Mouse (Mus musculus) spleen, adult 2 months (tissue): ENCODE data around the gene Ubash3a. TPM values are rescaled to one million over a fixed set of nuclear protein-coding genes. Genes with fewer than 3 reads are reported as not detected.
A peak's percentile ranks its signal among the peaks of the same experiment; 100 is the strongest.

Source experiments
- DNase-seq, 2 experiments: peaks; one replicate each; pipeline versions ENCODE4 v3.0.0 to v3.0.0-alpha.2; 2012 to 2021; ENCODE audit warnings: low spot score in 2 of 2, low read depth in 1 of 2
- H3K27ac ChIP-seq: fragments of 200-500 bp; 2 replicates; pipeline ENCODE4 v1.5.1; 2012; ENCODE audit warnings: low read length, inconsistent platforms; ENCODE audit not compliant: insufficient read depth
- H3K27me3 ChIP-seq: fragments of 200-500 bp; 2 replicates; pipeline ENCODE4 v1.6.1; 2012; ENCODE audit warnings: mild to moderate bottlenecking, moderate library complexity, low read length, inconsistent platforms; ENCODE audit not compliant: control insufficient read depth, insufficient read depth
- H3K36me3 ChIP-seq: fragments of 200-500 bp; 2 replicates; pipeline ENCODE4 v1.6.1; 2012; ENCODE audit warnings: mild to moderate bottlenecking, low read length, inconsistent platforms; ENCODE audit not compliant: control insufficient read depth, insufficient read depth
- H3K4me1 ChIP-seq: fragments of 200-500 bp; 2 replicates; pipeline ENCODE4 v1.6.1; 2011; ENCODE audit warnings: inconsistent platforms; ENCODE audit not compliant: control insufficient read depth, insufficient read depth, insufficient read length
- H3K4me3 ChIP-seq: fragments of 200-500 bp; 2 replicates; pipeline ENCODE4 v1.5.1; 2011; ENCODE audit warnings: mild to moderate bottlenecking, inconsistent platforms; ENCODE audit not compliant: insufficient read depth, insufficient read length; ENCODE audit errors: extremely low read depth
- CTCF ChIP-seq: fragments of 200-500 bp; IDR thresholded peaks from 2 replicates; pipeline ENCODE4 v1.5.1; 2011; ENCODE audit warnings: mild to moderate bottlenecking, inconsistent platforms; ENCODE audit not compliant: insufficient read depth, insufficient read length, insufficient replicate concordance; ENCODE audit errors: extremely low read depth
- POLR2A ChIP-seq: fragments of 200-500 bp; IDR thresholded peaks from 2 replicates; pipeline ENCODE4 v1.6.1; 2011; ENCODE audit warnings: low read depth, low read length, inconsistent platforms
- WGBS: fragments of 180-500 bp; shearing (Covaris S2); methylation state at CpG from one replicate; pipeline ENCODE4 v1.1.7; 2018; 5-methylcytosine and 5-hydroxymethylcytosine counted together
- polyA plus RNA-seq: library from polyadenylated mRNA; depleted of rRNA; stranded (reverse); fragments of >200 nt; gene quantifications from 2 replicates; pipeline ENCODE4 v1.2.3, GENCODE M21; 2012

Gene Ubash3a
- polyA plus RNA-seq, 1 experiment = 12.5 TPM

DNA sequence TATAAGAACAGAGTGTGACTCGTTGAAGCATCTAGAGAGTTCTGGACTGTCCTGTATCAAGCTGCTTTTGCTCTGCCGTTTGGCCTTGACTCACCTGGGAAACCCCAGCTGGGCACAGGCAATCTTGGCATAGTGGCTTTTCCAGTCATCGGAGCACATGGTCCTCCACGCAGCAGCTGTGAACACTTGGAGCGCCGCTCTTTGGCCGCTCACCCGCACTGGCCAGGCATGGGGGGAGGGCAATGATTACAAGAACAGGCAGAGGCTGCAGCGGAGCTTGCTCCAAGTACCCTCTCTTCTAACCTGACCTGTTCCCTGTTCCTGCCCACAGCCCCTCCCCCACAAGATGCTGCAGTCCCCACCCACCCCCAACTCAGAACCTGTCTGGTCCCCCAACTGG lies 14.3 kb upstream of the Ubash3a start:
- Histone ChIP-seq H3K36me3 (no peaks in the 10 kb centered on the region), H3K27ac (no peak overlapping the region), H3K4me1 (peaks cover 13% of the 10 kb centered on the region; the same call in 1 of the 2 replicates), H3K27me3 (no peaks in the 10 kb centered on the region), H3K4me3 (no peak overlapping the region)
- TF ChIP-seq CTCF (no peak), POLR2A (no peak)
- no peak for DNase-seq
- 89% methylated on average over 9 of the region's 9 CpGs for WGBS

DNA sequence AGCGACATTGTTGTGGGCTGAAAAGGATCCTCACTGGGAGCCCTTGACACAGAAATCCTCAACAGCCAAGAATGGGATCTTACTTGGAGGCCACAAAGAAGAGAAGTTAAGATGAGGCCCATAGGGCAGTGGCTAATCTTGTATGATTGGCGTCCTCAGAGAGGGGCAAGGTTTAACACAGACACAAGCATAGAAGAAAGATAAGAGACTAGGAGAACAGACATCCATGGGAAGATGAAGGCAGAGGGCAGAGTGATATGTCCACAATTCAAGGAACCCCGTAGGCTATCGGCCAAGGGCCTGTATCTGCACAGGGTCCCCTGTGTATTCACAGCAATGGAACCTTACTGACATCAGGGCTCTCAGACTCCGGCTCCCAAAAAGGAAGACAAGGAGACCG lies 12.5 kb upstream of the Ubash3a start:
- DNase-seq = no peak
- H3K36me3 ChIP-seq = no peaks in the 10 kb centered on the region
- TF ChIP-seq CTCF (no peak), POLR2A (no peak)
- H3K4me1 ChIP-seq = peaks cover 13% of the 10 kb centered on the region; the same call in 1 of the 2 replicates
- 44% methylated on average over 6 of the region's 6 CpGs for WGBS
- H3K27ac ChIP-seq = no peak overlapping the region
- no peaks in the 10 kb centered on the region for H3K27me3 ChIP-seq
- H3K4me3 ChIP-seq = no peak overlapping the region

- Histone ChIP-seq H3K4me3 (no peak overlapping the region), H3K36me3 (no peaks in the 10 kb centered on the region), H3K4me1 (peaks cover 10% of the 10 kb centered on the region; the same call in 1 of the 2 replicates), H3K27me3 (no peaks in the 10 kb centered on the region), H3K27ac (no peak overlapping the region)
- 76% methylated on average over 7 of the region's 7 CpGs for WGBS
- TF ChIP-seq POLR2A (no peak), CTCF (no peak)
- DNase-seq = no peak
Measured at GRCm38 (mm10) chr17:31196283-31196682, 11.4 kb upstream of the Ubash3a start.

DNA sequence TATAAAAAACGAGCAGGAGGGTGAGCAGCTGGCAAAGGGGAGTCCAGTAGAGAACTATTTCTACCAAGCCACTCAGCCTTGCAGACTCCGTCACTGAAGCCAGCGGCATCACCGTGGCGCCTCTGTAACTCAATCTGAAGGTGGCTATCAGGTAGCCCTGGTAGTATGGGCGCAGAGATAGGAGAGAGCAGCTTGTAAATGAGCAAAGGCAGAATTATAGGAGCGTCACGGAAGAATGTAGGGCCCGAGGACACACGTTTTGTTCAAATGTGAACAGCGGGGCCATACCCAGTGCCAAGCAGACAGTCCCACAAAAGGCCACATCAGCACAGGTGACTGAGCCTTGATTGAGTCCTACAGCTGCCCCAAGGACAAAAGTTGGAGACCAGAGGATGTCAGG lies 8.8 kb upstream of the Ubash3a start, which contains the start of gene Tmprss3:
Gene Tmprss3 (minus strand): TSS at position 101 of the 400 bp plus-strand sequence.
- no peak within 1 kb of the TSS for H3K4me3 ChIP-seq
- peaks cover 3% of the 10 kb centered on the region; the same call in 1 of the 2 replicates for H3K4me1 ChIP-seq
- no peak within 1 kb of the TSS for H3K27ac ChIP-seq
- H3K36me3 ChIP-seq = no peaks in the 10 kb centered on the region
- no peaks in the 10 kb centered on the region for H3K27me3 ChIP-seq
- WGBS = 96% methylated on average over 11 of the region's 11 CpGs
- TF ChIP-seq CTCF (no peak), POLR2A (no peak)
- DNase-seq = no peak

DNA sequence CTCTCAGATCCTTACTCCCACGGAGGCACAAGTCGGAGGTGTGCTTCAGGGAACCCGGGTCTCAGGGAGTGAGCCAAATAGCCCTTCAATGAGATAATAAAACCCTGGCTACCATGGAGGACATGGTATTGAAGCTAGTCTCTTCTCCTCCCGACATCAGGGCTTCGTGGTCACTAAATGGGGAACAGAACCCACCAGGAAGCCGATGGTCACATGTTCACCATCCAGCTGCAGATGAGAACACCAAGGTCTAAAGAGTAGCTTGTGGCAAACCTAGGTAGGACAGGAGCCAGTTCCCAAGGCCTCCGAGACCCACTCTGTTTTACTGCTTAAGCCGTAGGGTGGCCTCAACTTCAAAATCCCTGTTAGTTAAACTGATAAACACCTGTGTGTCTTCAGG lies 981 bp downstream of the Ubash3a start:
- no peaks in the 10 kb centered on the region for H3K27me3 ChIP-seq
- H3K4me3 ChIP-seq = peak overlapping the region; percentile 65
- no peak for DNase-seq
- peaks cover 6% of the 10 kb centered on the region; the same call in 1 of the 2 replicates for H3K4me1 ChIP-seq
- TF ChIP-seq POLR2A (no peak), CTCF (no peak)
- H3K36me3 ChIP-seq = no peaks in the 10 kb centered on the region
- 33% methylated on average over 8 of the region's 8 CpGs for WGBS
- H3K27ac ChIP-seq = peak overlapping the region; percentile 93

GRCm38 (mm10) chr17:31209376-31209930 lies 1.8 kb downstream of the Ubash3a start:
- H3K4me3 ChIP-seq = peak overlapping the region; percentile 65
- peaks cover 6% of the 10 kb centered on the region; the same call in 1 of the 2 replicates for H3K4me1 ChIP-seq

GRCm38 (mm10) chr17:31210299-31210698 lies 2.6 kb downstream of the Ubash3a start:
- H3K27ac ChIP-seq = no peak overlapping the region
- TF ChIP-seq POLR2A = no peak
- no peak for TF ChIP-seq CTCF
- 72% methylated on average over 7 of the region's 7 CpGs for WGBS
- no peak overlapping the region for H3K4me3 ChIP-seq
- peaks cover 6% of the 10 kb centered on the region; the same call in 1 of the 2 replicates for H3K4me1 ChIP-seq
- DNase-seq = no peak
- no peaks in the 10 kb centered on the region for H3K27me3 ChIP-seq
- H3K36me3 ChIP-seq = no peaks in the 10 kb centered on the region; the same call in 1 of the 2 replicates

More at GRCm38 (mm10) chr17:31209376-31209930, 1.8 kb downstream of the Ubash3a start:
- peak overlapping the region; percentile 2; the same call in 1 of the 2 replicates for H3K27ac ChIP-seq
- WGBS = 77% methylated on average over 11 of the region's 11 CpGs
- DNase-seq = no peak
- no peaks in the 10 kb centered on the region; the same call in 1 of the 2 replicates for H3K36me3 ChIP-seq
- H3K27me3 ChIP-seq = no peaks in the 10 kb centered on the region
- no peak for TF ChIP-seq CTCF
- TF ChIP-seq POLR2A = no peak
